Mouse (Mus musculus) kidney, embryonic 16.5 days (tissue): ENCODE measurements around the gene Glra4. TPM values are rescaled to one million over a fixed set of nuclear protein-coding genes. Genes with fewer than 3 reads are reported as not detected.

Source experiments
- ATAC-seq: fragments of 200-750 bp; cut with Nextera tagmentation; 2 replicates; pipeline ENCODE4 v1.8.0; 2017; ENCODE audit warnings: moderate TSS enrichment; ENCODE audit not compliant: low FRiP score, low TSS enrichment
- H3K27ac ChIP-seq: fragments of 300-500 bp; sonication (generic); 2 replicates; pipeline ENCODE4 v1.5.1; 2014; ENCODE audit warnings: low read length
- H3K27me3 ChIP-seq: fragments of 300-500 bp; sonication (generic); 2 replicates; pipeline ENCODE4 v1.6.1; 2014; ENCODE audit warnings: low read length, control low read depth, mixed read lengths; ENCODE audit not compliant: insufficient read depth
- H3K36me3 ChIP-seq: fragments of 300-500 bp; sonication (generic); 2 replicates; pipeline ENCODE4 v1.6.1; 2014; ENCODE audit warnings: low read length, control low read depth, mixed read lengths; ENCODE audit not compliant: insufficient read depth
- H3K4me1 ChIP-seq: fragments of 300-500 bp; sonication (generic); 2 replicates; pipeline ENCODE4 v1.6.1; 2014; ENCODE audit warnings: low read length, control low read depth, mixed read lengths; ENCODE audit not compliant: insufficient read depth
- H3K4me2 ChIP-seq: fragments of 300-500 bp; sonication (generic); replicated peaks from 2 replicates; pipeline ENCODE4 v1.6.1; 2014; ENCODE audit warnings: low read depth, low read length
- H3K4me3 ChIP-seq: fragments of 300-500 bp; sonication (generic); 2 replicates; pipeline ENCODE4 v1.5.1; 2014; ENCODE audit warnings: mild to moderate bottlenecking, low read length
- H3K9ac ChIP-seq: fragments of 300-500 bp; sonication (generic); replicated peaks from 2 replicates; pipeline ENCODE4 v1.6.1; 2014; ENCODE audit warnings: low read length
- H3K9me3 ChIP-seq: fragments of 300-500 bp; sonication (generic); 2 replicates; pipeline ENCODE4 v1.6.1; 2016; ENCODE audit warnings: low read length, control low read depth
- WGBS: fragments of 180-500 bp; shearing (Covaris S2); extraction: QIAGEN DNeasy Blood & Tissue Kit; methylation state at CpG from one replicate; pipeline ENCODE4 v1.1.7; 2014; 5-methylcytosine and 5-hydroxymethylcytosine counted together
- polyA plus RNA-seq: library from polyadenylated mRNA; unstranded; fragments of >200 nt; fragmentation: Nextera tagmentation; extraction: Ambion mirVana; gene quantifications from 2 replicates; pipeline ENCODE4 v1.2.1, GENCODE M21; 2015

Glra4 gene
- not detected in 2 replicates for polyA plus RNA-seq

GRCm38 (mm10) chrX:136780041-136780440, at the start of gene Glra4:
Gene Glra4 (minus strand): TSS chrX:136780141.
- Histone ChIP-seq H3K9ac (no peak within 1 kb of the TSS), H3K36me3 (no peaks in the 10 kb centered on the region), H3K4me3 (no peak within 1 kb of the TSS), H3K4me1 (no peaks in the 10 kb centered on the region), H3K4me2 (no peak within 1 kb of the TSS), H3K27ac (no peak within 1 kb of the TSS), H3K27me3 (peaks cover 29% of the 10 kb centered on the region), H3K9me3 (no peaks in the 10 kb centered on the region)
- ATAC-seq = no peak
- WGBS = 59% methylated on average over 3 of the region's 3 CpGs

- peaks cover 10% of the 10 kb centered on the region; the same call in 1 of the 2 replicates for H3K27me3 ChIP-seq
- no peak overlapping the region for H3K27ac ChIP-seq
- H3K4me2 ChIP-seq = no peak overlapping the region
- no peaks in the 10 kb centered on the region for H3K36me3 ChIP-seq
- H3K9ac ChIP-seq = no peak overlapping the region
- H3K4me3 ChIP-seq = no peak overlapping the region
- ATAC-seq = no peak
- no peaks in the 10 kb centered on the region for H3K9me3 ChIP-seq
- no peaks in the 10 kb centered on the region for H3K4me1 ChIP-seq
These were observed 48.7 kb upstream of the Glra4 start for GRCm38 (mm10) chrX:136828610-136829009.

- Histone ChIP-seq H3K9ac (no peak overlapping the region), H3K9me3 (no peaks in the 10 kb centered on the region), H3K27me3 (peaks cover 3% of the 10 kb centered on the region; the same call in 1 of the 2 replicates), H3K27ac (no peak overlapping the region), H3K4me2 (no peak overlapping the region), H3K4me1 (no peaks in the 10 kb centered on the region), H3K36me3 (no peaks in the 10 kb centered on the region), H3K4me3 (no peak overlapping the region)
- 65% methylated on average over 4 of the region's 4 CpGs for WGBS
- no peak for ATAC-seq
These were observed 45.1 kb upstream of the Glra4 start for GRCm38 (mm10) chrX:136825016-136825415.

- no peaks in the 10 kb centered on the region for H3K9me3 ChIP-seq
- no peak for ATAC-seq
- WGBS = 25% methylated on average over 1 of the region's 1 CpGs
- H3K36me3 ChIP-seq = no peaks in the 10 kb centered on the region
- no peak within 1 kb of the TSS for H3K4me3 ChIP-seq
- H3K27ac ChIP-seq = no peak within 1 kb of the TSS
- H3K9ac ChIP-seq = no peak within 1 kb of the TSS
- H3K4me1 ChIP-seq = no peaks in the 10 kb centered on the region
- peaks cover 3% of the 10 kb centered on the region; the same call in 1 of the 2 replicates for H3K27me3 ChIP-seq
- no peak within 1 kb of the TSS for H3K4me2 ChIP-seq
These were observed 42.4 kb upstream of the Glra4 start, which contains the start of gene Plp1 for GRCm38 (mm10) chrX:136822371-136822770. Gene Plp1 (plus strand): TSS chrX:136822671.

GRCm38 (mm10) chrX:136820250-136820649, 40.3 kb upstream of the Glra4 start:
- peak; percentile 73; the same call in 1 of the 2 replicates for ATAC-seq
- H3K9me3 ChIP-seq = no peaks in the 10 kb centered on the region
- H3K27me3 ChIP-seq = peaks cover 3% of the 10 kb centered on the region; the same call in 1 of the 2 replicates
- WGBS = 35% methylated on average over 1 of the region's 1 CpGs
- no peak overlapping the region for H3K4me2 ChIP-seq
- H3K4me1 ChIP-seq = no peaks in the 10 kb centered on the region
- H3K27ac ChIP-seq = no peak overlapping the region
- no peak overlapping the region for H3K4me3 ChIP-seq
- H3K36me3 ChIP-seq = no peaks in the 10 kb centered on the region
- no peak overlapping the region for H3K9ac ChIP-seq

GRCm38 (mm10) chrX:136819752-136820151, 39.8 kb upstream of the Glra4 start:
- no peak overlapping the region for H3K9ac ChIP-seq
- no peaks in the 10 kb centered on the region for H3K36me3 ChIP-seq
- H3K4me1 ChIP-seq = no peaks in the 10 kb centered on the region
- WGBS = 89% methylated on average over 6 of the region's 6 CpGs
- H3K4me3 ChIP-seq = no peak overlapping the region
- H3K9me3 ChIP-seq = no peaks in the 10 kb centered on the region
- no peak overlapping the region for H3K27ac ChIP-seq
- peaks cover 3% of the 10 kb centered on the region; the same call in 1 of the 2 replicates for H3K27me3 ChIP-seq
- no peak for ATAC-seq
- H3K4me2 ChIP-seq = no peak overlapping the region

GRCm38 (mm10) chrX:136797223-136797622, 17.3 kb upstream of the Glra4 start:
- 44% methylated on average over 2 of the region's 2 CpGs for WGBS

GRCm38 (mm10) chrX:136789446-136789845, 9.5 kb upstream of the Glra4 start:
- H3K27me3 ChIP-seq = peaks cover 4% of the 10 kb centered on the region; the same call in 1 of the 2 replicates
- ATAC-seq = no peak
- no peak overlapping the region for H3K4me2 ChIP-seq
- 0 out of 2 replicates have a peak, but pooled peaks cover 8% of the 10 kb centered on the region for H3K36me3 ChIP-seq
- no peak overlapping the region for H3K4me3 ChIP-seq
- no peaks in the 10 kb centered on the region for H3K4me1 ChIP-seq
- H3K9me3 ChIP-seq = no peaks in the 10 kb centered on the region
- WGBS = 76% methylated on average over 4 of the region's 4 CpGs
- H3K9ac ChIP-seq = no peak overlapping the region
- no peak overlapping the region for H3K27ac ChIP-seq

More at GRCm38 (mm10) chrX:136797223-136797622, 17.3 kb upstream of the Glra4 start:
- Histone ChIP-seq H3K4me2 (no peak overlapping the region), H3K27ac (no peak overlapping the region), H3K36me3 (0 out of 2 replicates have a peak, but pooled peaks cover 3% of the 10 kb centered on the region), H3K9ac (no peak overlapping the region), H3K27me3 (peaks cover 6% of the 10 kb centered on the region; the same call in 1 of the 2 replicates), H3K4me3 (no peak overlapping the region), H3K4me1 (no peaks in the 10 kb centered on the region), H3K9me3 (no peaks in the 10 kb centered on the region)
- no peak for ATAC-seq

GRCm38 (mm10) chrX:136779262-136779661, 679 bp downstream of the Glra4 start:
- Histone ChIP-seq H3K27me3 (peaks cover 29% of the 10 kb centered on the region), H3K9me3 (no peaks in the 10 kb centered on the region), H3K36me3 (peaks cover 3% of the 10 kb centered on the region; the same call in 1 of the 2 replicates), H3K9ac (no peak overlapping the region), H3K4me1 (no peaks in the 10 kb centered on the region), H3K4me3 (no peak overlapping the region), H3K27ac (no peak overlapping the region), H3K4me2 (no peak overlapping the region)
- ATAC-seq = no peak
- 52% methylated on average over 2 of the region's 2 CpGs for WGBS

GRCm38 (mm10) chrX:136778046-136778445, 1.9 kb downstream of the Glra4 start:
- no peak overlapping the region for H3K4me2 ChIP-seq
- WGBS = 83% methylated on average over 3 of the region's 3 CpGs
- H3K9me3 ChIP-seq = no peaks in the 10 kb centered on the region
- no peaks in the 10 kb centered on the region for H3K4me1 ChIP-seq
- H3K9ac ChIP-seq = no peak overlapping the region
- no peak for ATAC-seq
- peaks cover 25% of the 10 kb centered on the region for H3K27me3 ChIP-seq
- peaks cover 4% of the 10 kb centered on the region; the same call in 1 of the 2 replicates for H3K36me3 ChIP-seq
- H3K4me3 ChIP-seq = no peak overlapping the region
- no peak overlapping the region for H3K27ac ChIP-seq
